Mouse (Mus musculus) embryonic facial prominence, embryonic 14.5 days (tissue): ENCODE results near the gene 4930524B15Rik. TPM values are rescaled to one million over a fixed set of nuclear protein-coding genes. Genes with fewer than 3 reads are reported as not detected.
A peak's percentile ranks its signal among the peaks of the same experiment; 100 is the strongest.
"Not testable (repeated sequence)": the region's sequence is repeated elsewhere in the genome, so short reads cannot be mapped to it uniquely, and the experiment has no call there.

Experiments
- ATAC-seq: fragments of 200-750 bp; cut with Nextera tagmentation; 2 replicates; pipeline ENCODE4 v1.8.0; 2017; ENCODE audit warnings: low read depth, moderate number of reproducible peaks, moderate TSS enrichment
- DNase-seq: peaks from one replicate; pipeline ENCODE4 v3.0.0-alpha.2; 2015; ENCODE audit warnings: low spot score
- H3K27ac ChIP-seq: fragments of 300-500 bp; sonication (generic); replicated peaks from 2 replicates; pipeline ENCODE4 v1.5.1; 2014; ENCODE audit warnings: low read depth, mild to moderate bottlenecking, low read length, moderate library complexity
- H3K27me3 ChIP-seq: fragments of 300-500 bp; sonication (generic); replicated peaks from 2 replicates; pipeline ENCODE4 v1.6.1; 2014; ENCODE audit warnings: low read length; ENCODE audit not compliant: control insufficient read depth, insufficient read depth
- H3K36me3 ChIP-seq: fragments of 300-500 bp; sonication (generic); 2 replicates; pipeline ENCODE4 v1.6.1; 2014; ENCODE audit warnings: low read length, mixed read lengths; ENCODE audit not compliant: control insufficient read depth, insufficient read depth
- H3K4me1 ChIP-seq: fragments of 300-500 bp; sonication (generic); 2 replicates; pipeline ENCODE4 v1.6.1; 2014; ENCODE audit warnings: antibody characterized with exemption, low read length; ENCODE audit not compliant: control insufficient read depth, insufficient read depth
- H3K4me2 ChIP-seq: fragments of 300-500 bp; sonication (generic); 2 replicates; pipeline ENCODE4 v1.6.1; 2014; ENCODE audit warnings: low read depth, mild to moderate bottlenecking, low read length, moderate library complexity, mixed read lengths
- H3K4me3 ChIP-seq: fragments of 300-500 bp; sonication (generic); 2 replicates; pipeline ENCODE4 v1.5.1; 2014; ENCODE audit warnings: low read depth, mild to moderate bottlenecking, low read length
- H3K9ac ChIP-seq: fragments of 300-500 bp; sonication (generic); 2 replicates; pipeline ENCODE4 v1.6.1; 2014; ENCODE audit warnings: low read depth, mild to moderate bottlenecking, low read length, moderate library complexity, mixed read lengths
- H3K9me3 ChIP-seq: fragments of 300-500 bp; sonication (generic); 2 replicates; pipeline ENCODE4 v1.6.1; 2016; ENCODE audit warnings: low read length; ENCODE audit not compliant: control insufficient read depth
- WGBS: fragments of 180-500 bp; shearing (Covaris S2); extraction: QIAGEN DNeasy Blood & Tissue Kit; methylation state at CpG from one replicate; pipeline ENCODE4 v1.1.7; 2014; 5-methylcytosine and 5-hydroxymethylcytosine counted together
- polyA plus RNA-seq: library from polyadenylated mRNA; unstranded; fragments of >200 nt; fragmentation: Nextera tagmentation; extraction: Ambion mirVana; gene quantifications from 2 replicates; pipeline ENCODE4 v1.2.1, GENCODE M21; 2014

4930524B15Rik gene
- polyA plus RNA-seq, 1 experiment from 2014 or later: not detected

GRCm38 (mm10) chr11:31976137-31976536, 10.7 kb downstream of the 4930524B15Rik start:
- H3K27me3 ChIP-seq: no peaks in the 10 kb centered on the region
- no peaks in the 10 kb centered on the region for H3K4me1 ChIP-seq
- H3K27ac ChIP-seq: no peak overlapping the region
- no peak overlapping the region for H3K9ac ChIP-seq
- DNase-seq: no peak
- H3K4me3 ChIP-seq: no peak overlapping the region
- H3K9me3 ChIP-seq: no peaks in the 10 kb centered on the region; the same call in 1 of the 2 replicates
- no peak overlapping the region for H3K4me2 ChIP-seq
- H3K36me3 ChIP-seq: no peaks in the 10 kb centered on the region
- WGBS: 70% methylated on average over 5 of the region's 5 CpGs
- ATAC-seq: no peak

DNA sequence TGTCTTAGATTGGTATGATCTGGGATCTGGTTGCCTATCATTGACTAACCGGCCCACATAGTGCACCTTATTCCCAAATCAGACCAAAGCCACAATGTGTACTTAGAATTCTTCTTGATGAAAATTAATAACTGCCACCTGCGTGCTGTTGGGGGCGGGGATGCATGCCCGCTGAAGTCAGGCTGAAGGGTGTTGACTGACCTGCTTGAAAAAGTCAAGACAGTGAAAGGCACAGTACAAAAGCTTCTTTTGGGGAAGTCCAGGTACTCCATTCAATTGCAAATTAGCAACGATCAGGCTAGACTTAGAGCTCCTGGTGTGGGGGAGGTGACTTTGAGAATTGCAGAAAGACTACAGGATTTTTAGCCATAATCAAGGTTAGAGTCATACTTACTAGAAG, 14.7 kb downstream of the 4930524B15Rik start:
- not testable (repeated sequence) for ATAC-seq
- WGBS: 93% methylated on average over 5 of the region's 5 CpGs

GRCm38 (mm10) chr11:31981830-31982229, 16.4 kb downstream of the 4930524B15Rik start:
- no peak overlapping the region for H3K4me3 ChIP-seq
- 81% methylated on average over 7 of the region's 7 CpGs for WGBS

More for the DNA sequence above, 14.7 kb downstream of the 4930524B15Rik start:
- H3K27me3 ChIP-seq, H3K4me3 ChIP-seq, DNase-seq, H3K4me2 ChIP-seq, H3K4me1 ChIP-seq, H3K9ac ChIP-seq, H3K9me3 ChIP-seq, H3K36me3 ChIP-seq, H3K27ac ChIP-seq: not testable (repeated sequence)

DNA sequence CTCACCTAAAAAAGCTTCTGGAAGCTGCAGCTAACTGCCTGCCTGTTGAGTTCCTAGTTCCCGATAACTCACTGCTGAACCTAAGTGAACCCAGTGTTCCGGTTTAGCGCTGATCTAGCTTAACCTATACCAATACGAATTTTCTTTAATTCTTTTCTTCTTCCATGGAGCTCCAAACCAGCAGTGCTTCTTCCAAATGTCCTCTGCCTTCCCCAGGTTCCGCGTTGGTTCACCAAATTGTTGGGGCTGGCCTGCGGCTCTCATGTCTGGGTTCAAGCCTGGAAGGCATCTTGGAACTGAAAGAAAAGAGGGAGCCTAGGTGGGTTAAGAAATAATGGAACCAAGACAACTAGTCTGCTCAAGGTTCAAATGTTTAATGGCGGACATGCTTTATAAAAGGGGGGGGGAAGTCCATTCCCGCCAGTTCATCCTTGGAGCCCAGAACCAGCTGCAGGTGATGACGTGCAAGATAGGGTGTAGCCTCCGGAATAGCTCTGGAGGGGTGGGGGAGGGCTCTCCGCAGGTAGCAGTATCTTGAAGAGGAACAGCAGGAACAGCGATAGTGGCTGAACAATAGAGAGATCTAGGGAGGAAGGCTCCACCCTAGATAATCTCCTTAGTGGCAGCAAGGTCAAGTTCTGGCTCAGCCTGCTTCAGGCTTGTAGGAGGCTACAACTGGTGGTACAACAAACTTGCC, 17.0 kb downstream of the 4930524B15Rik start:
- not testable (repeated sequence) for H3K9ac ChIP-seq, H3K36me3 ChIP-seq, H3K4me2 ChIP-seq, H3K27me3 ChIP-seq, H3K27ac ChIP-seq, H3K4me3 ChIP-seq, H3K4me1 ChIP-seq, ATAC-seq, H3K9me3 ChIP-seq, DNase-seq
- 83% methylated on average over 13 of the region's 13 CpGs for WGBS

More at GRCm38 (mm10) chr11:31981830-31982229, 16.4 kb downstream of the 4930524B15Rik start:
- Histone ChIP-seq H3K27ac (no peak overlapping the region), H3K9ac (no peak overlapping the region), H3K36me3 (no peaks in the 10 kb centered on the region), H3K27me3 (no peaks in the 10 kb centered on the region), H3K9me3 (no peaks in the 10 kb centered on the region; the same call in 1 of the 2 replicates), H3K4me2 (no peak overlapping the region), H3K4me1 (no peaks in the 10 kb centered on the region)
- DNase-seq (no peak), ATAC-seq (no peak)

- Histone ChIP-seq H3K4me2 (no peak overlapping the region), H3K9me3 (no peaks in the 10 kb centered on the region; the same call in 1 of the 2 replicates), H3K4me3 (no peak overlapping the region), H3K36me3 (no peaks in the 10 kb centered on the region), H3K27me3 (no peaks in the 10 kb centered on the region), H3K9ac (no peak overlapping the region), H3K4me1 (no peaks in the 10 kb centered on the region), H3K27ac (no peak overlapping the region)
- DNase-seq (no peak), ATAC-seq (no peak)
These were observed 17.9 kb downstream of the 4930524B15Rik start for GRCm38 (mm10) chr11:31983249-31983648.

DNA sequence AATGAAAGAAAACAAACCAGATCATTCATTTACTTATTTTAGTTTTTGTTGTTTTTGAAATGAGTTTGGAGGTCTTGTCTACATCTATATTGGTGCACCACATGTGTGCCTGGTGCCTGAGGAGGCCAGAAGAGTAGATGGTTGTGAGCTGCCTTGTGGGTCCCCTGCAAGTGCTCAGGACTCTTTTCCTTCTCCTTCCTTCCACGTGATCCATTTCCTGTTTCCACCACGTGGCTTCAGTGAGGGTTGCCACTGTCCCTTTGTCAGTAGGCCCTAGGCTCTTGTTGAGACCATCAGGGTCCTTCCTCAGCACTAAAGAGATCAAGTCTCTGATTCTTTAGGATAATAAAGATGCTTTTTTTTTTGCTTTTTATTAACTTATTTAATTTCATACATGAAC, 19.4 kb downstream of the 4930524B15Rik start:
- no peaks in the 10 kb centered on the region for H3K27me3 ChIP-seq
- no peak for DNase-seq
- ATAC-seq: no peak
- H3K36me3 ChIP-seq: no peaks in the 10 kb centered on the region
- H3K9ac ChIP-seq: no peak overlapping the region
- H3K4me3 ChIP-seq: no peak overlapping the region
- H3K27ac ChIP-seq: no peak overlapping the region
- no peak overlapping the region for H3K4me2 ChIP-seq
- no peaks in the 10 kb centered on the region; the same call in 1 of the 2 replicates for H3K9me3 ChIP-seq
- WGBS: 66% methylated on average over 2 of the region's 2 CpGs
- H3K4me1 ChIP-seq: no peaks in the 10 kb centered on the region

GRCm38 (mm10) chr11:31992535-31992934, 27.1 kb downstream of the 4930524B15Rik start:
- Histone ChIP-seq H3K36me3 (no peaks in the 10 kb centered on the region), H3K4me2 (no peak overlapping the region), H3K9ac (no peak overlapping the region), H3K27me3 (no peaks in the 10 kb centered on the region), H3K27ac (no peak overlapping the region), H3K4me1 (no peaks in the 10 kb centered on the region), H3K4me3 (no peak overlapping the region), H3K9me3 (no peaks in the 10 kb centered on the region)
- WGBS: 95% methylated on average over 3 of the region's 3 CpGs
- DNase-seq (no peak), ATAC-seq (no peak)

- no peaks in the 10 kb centered on the region for H3K36me3 ChIP-seq
- no peak for DNase-seq
- no peak overlapping the region for H3K9ac ChIP-seq
- no peak for ATAC-seq
- H3K4me3 ChIP-seq: no peak overlapping the region
- peak overlapping the region; percentile 54; the same call in 1 of the 2 replicates for H3K4me2 ChIP-seq
- WGBS: 33% methylated on average over 2 of the region's 2 CpGs
- H3K27ac ChIP-seq: no peak overlapping the region
- no peaks in the 10 kb centered on the region for H3K27me3 ChIP-seq
- no peaks in the 10 kb centered on the region for H3K9me3 ChIP-seq
- peaks cover 18% of the 10 kb centered on the region for H3K4me1 ChIP-seq
These were observed 34.3 kb downstream of the 4930524B15Rik start for GRCm38 (mm10) chr11:31999716-32000115.

DNA sequence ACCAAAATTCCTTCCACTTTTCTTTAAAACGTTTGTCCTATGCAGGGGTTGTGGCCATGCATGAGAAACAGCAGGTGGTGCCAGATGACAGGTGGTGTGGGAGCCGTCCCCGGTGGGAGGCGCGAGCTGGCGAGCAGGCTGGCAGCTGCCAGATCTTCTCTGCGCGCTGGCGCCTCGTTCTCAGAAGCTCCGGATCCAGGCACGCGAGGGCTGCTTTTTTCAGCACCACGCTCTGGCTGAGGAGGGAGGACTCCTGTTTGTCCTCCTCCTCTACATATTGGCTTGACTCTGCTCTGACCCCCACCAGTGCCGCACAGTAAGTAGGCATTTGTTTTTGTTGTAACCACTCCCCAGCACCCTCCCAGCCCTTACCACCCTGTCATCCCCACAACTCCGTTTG, 34.9 kb downstream of the 4930524B15Rik start, which contains the start of gene Nsg2:
TSS of gene Nsg2 (plus strand) at position 183 of the 400 bp plus-strand sequence.
- Histone ChIP-seq H3K27me3 (no peaks in the 10 kb centered on the region), H3K27ac (peak within 1 kb of the TSS; percentile 55; the same call in 1 of the 2 replicates), H3K4me1 (peaks cover 18% of the 10 kb centered on the region), H3K4me2 (peak within 1 kb of the TSS; percentile 54), H3K9ac (peak within 1 kb of the TSS; percentile 45; the same call in 1 of the 2 replicates), H3K9me3 (no peaks in the 10 kb centered on the region), H3K4me3 (peak within 1 kb of the TSS; percentile 29), H3K36me3 (no peaks in the 10 kb centered on the region)
- WGBS: under 1% methylated on average over 16 of the region's 16 CpGs
- ATAC-seq: peak; percentile 89
- DNase-seq: peak; percentile 93
